Mouse (Mus musculus) thymus, adult 2 months (tissue): ENCODE measurements around the gene Capn15. TPM values are rescaled to one million over a fixed set of nuclear protein-coding genes. Genes with fewer than 3 reads are reported as not detected.

ENCODE experiments used
- DNase-seq: peaks from one replicate; pipeline ENCODE4 v3.0.0; 2021
- H3K27ac ChIP-seq: fragments of 200-500 bp; 2 replicates; pipeline ENCODE4 v1.5.1; 2012; ENCODE audit warnings: low read length, control low read depth; ENCODE audit not compliant: control insufficient read depth, insufficient read depth
- H3K27me3 ChIP-seq: fragments of 200-500 bp; 2 replicates; pipeline ENCODE4 v1.6.1; 2012; ENCODE audit warnings: mild to moderate bottlenecking, low read length, moderate library complexity, mixed read lengths; ENCODE audit not compliant: control insufficient read depth, insufficient read depth
- H3K36me3 ChIP-seq: fragments of 200-500 bp; 2 replicates; pipeline ENCODE4 v1.6.1; 2012; ENCODE audit warnings: mild to moderate bottlenecking, low read length, moderate library complexity; ENCODE audit not compliant: control insufficient read depth, insufficient read depth
- H3K4me1 ChIP-seq: fragments of 200-500 bp; replicated peaks from 2 replicates; pipeline ENCODE4 v1.6.1; 2012; ENCODE audit warnings: low read length; ENCODE audit not compliant: control insufficient read depth, insufficient read depth
- H3K4me3 ChIP-seq: fragments of 200-500 bp; 2 replicates; pipeline ENCODE4 v1.5.1; 2012; ENCODE audit warnings: mild to moderate bottlenecking, low read length, control low read depth, moderate library complexity; ENCODE audit not compliant: control insufficient read depth, insufficient read depth
- CTCF ChIP-seq: fragments of 200-500 bp; IDR thresholded peaks from 2 replicates; pipeline ENCODE4 v1.5.1; 2012; ENCODE audit warnings: mild to moderate bottlenecking, control low read depth, low read length, moderate library complexity, borderline replicate concordance; ENCODE audit not compliant: control insufficient read depth, poor library complexity, insufficient read depth; ENCODE audit errors: extremely low read depth
- POLR2A ChIP-seq: fragments of 200-500 bp; IDR thresholded peaks from 2 replicates; pipeline ENCODE4 v1.6.1; 2012; ENCODE audit warnings: mild to moderate bottlenecking, low read length, control low read depth, moderate library complexity; ENCODE audit not compliant: control insufficient read depth, poor library complexity, insufficient read depth; ENCODE audit errors: extremely low read depth
- WGBS: fragments of 180-500 bp; shearing (Covaris S2); methylation state at CpG from one replicate; pipeline ENCODE4 v1.1.7; 2018; 5-methylcytosine and 5-hydroxymethylcytosine counted together
- polyA plus RNA-seq: library from polyadenylated mRNA; depleted of rRNA; stranded (reverse); fragments of >200 nt; gene quantifications from 2 replicates; pipeline ENCODE4 v1.2.3, GENCODE M21; 2012

Capn15 gene
- polyA plus RNA-seq, 1 experiment = 80.7 TPM

- Histone ChIP-seq H3K36me3 (no peaks in the 10 kb centered on the region), H3K4me3 (no peak overlapping the region), H3K27ac (no peak overlapping the region), H3K27me3 (no peaks in the 10 kb centered on the region), H3K4me1 (peaks cover 11% of the 10 kb centered on the region)
- no peak for TF ChIP-seq CTCF
- no peak for DNase-seq
- 93% methylated on average over 3 of the region's 3 CpGs for WGBS
Observed at GRCm38 (mm10) chr17:25982913-25983312, 2.7 kb downstream of the Capn15 start.

DNA sequence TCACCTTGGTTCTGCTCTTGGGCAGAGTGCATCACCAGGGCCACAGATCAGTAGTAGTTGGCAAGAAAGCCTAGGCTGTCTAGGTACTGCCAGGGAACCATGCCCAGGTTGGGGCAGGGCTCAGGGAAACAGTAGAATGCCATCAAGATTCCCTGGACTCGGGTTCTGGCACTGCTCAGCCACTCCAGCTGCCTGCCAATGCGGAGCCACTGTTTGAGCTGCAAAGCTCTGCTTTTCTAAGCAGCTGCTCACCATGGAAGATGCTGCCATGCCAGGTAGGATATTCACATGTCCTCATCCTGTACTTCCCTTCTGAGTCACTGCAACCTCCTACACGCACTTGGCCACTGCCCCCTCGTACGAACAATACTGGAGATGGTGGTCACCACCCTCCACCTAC, 4.7 kb downstream of the Capn15 start:
- peaks cover 9% of the 10 kb centered on the region for H3K4me1 ChIP-seq
- no peaks in the 10 kb centered on the region for H3K27me3 ChIP-seq
- H3K27ac ChIP-seq = no peak overlapping the region
- 91% methylated on average over 5 of the region's 5 CpGs for WGBS
- H3K36me3 ChIP-seq = no peaks in the 10 kb centered on the region
- DNase-seq = no peak
- TF ChIP-seq POLR2A = no peak
- TF ChIP-seq CTCF = no peak
- no peak overlapping the region for H3K4me3 ChIP-seq

- TF ChIP-seq POLR2A = no peak
- TF ChIP-seq CTCF = no peak
- H3K36me3 ChIP-seq = no peaks in the 10 kb centered on the region
- DNase-seq = no peak
- no peaks in the 10 kb centered on the region for H3K27me3 ChIP-seq
- peaks cover 7% of the 10 kb centered on the region for H3K4me1 ChIP-seq
- no peak overlapping the region for H3K27ac ChIP-seq
- H3K4me3 ChIP-seq = no peak overlapping the region
- 88% methylated on average over 5 of the region's 5 CpGs for WGBS
Observed at GRCm38 (mm10) chr17:25979829-25980738, 5.5 kb downstream of the Capn15 start.

GRCm38 (mm10) chr17:25970954-25971707, 14.5 kb downstream of the Capn15 start:
- DNase-seq = no peak
- Histone ChIP-seq H3K36me3 (no peaks in the 10 kb centered on the region), H3K4me1 (no peaks in the 10 kb centered on the region), H3K27ac (no peak overlapping the region), H3K4me3 (no peak overlapping the region), H3K27me3 (no peaks in the 10 kb centered on the region)
- WGBS = 74% methylated on average over 4 of the region's 4 CpGs
- no peak for TF ChIP-seq POLR2A
- TF ChIP-seq CTCF = no peak

- H3K27me3 ChIP-seq = no peaks in the 10 kb centered on the region
- DNase-seq = no peak
- TF ChIP-seq CTCF = no peak
- no peak for TF ChIP-seq POLR2A
- WGBS = 93% methylated on average over 9 of the region's 9 CpGs
- no peak overlapping the region for H3K4me3 ChIP-seq
- no peaks in the 10 kb centered on the region for H3K4me1 ChIP-seq
- no peaks in the 10 kb centered on the region for H3K36me3 ChIP-seq
- H3K27ac ChIP-seq = no peak overlapping the region
Observed at GRCm38 (mm10) chr17:25970448-25970847, 15.1 kb downstream of the Capn15 start.

DNA sequence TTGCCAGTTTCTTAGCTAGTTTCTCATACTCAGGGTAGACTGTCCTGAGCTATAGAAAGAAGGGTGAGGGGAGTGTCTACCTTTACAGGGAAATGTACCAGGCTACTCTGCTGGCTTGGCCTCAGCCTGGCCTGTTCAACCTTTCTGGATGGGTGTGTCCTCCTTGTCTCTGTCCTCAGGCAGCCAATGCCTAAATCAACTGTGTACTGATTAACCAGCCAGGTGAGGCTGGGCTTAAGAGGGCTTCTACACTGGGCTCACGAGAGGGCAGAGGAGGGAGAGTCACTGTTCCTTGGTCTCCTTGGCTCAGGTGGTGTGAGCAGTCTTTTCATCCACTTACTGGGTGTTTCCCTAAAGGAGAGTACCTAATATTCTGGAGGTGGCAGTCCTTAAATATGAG, 17.4 kb downstream of the Capn15 start:
- Histone ChIP-seq H3K27ac (no peak overlapping the region), H3K4me1 (no peaks in the 10 kb centered on the region), H3K4me3 (no peak overlapping the region), H3K36me3 (no peaks in the 10 kb centered on the region), H3K27me3 (no peaks in the 10 kb centered on the region)
- TF ChIP-seq CTCF = no peak
- TF ChIP-seq POLR2A = no peak
- 92% methylated on average over 1 of the region's 1 CpGs for WGBS
- no peak for DNase-seq

GRCm38 (mm10) chr17:25967652-25968051, 17.9 kb downstream of the Capn15 start:
- no peaks in the 10 kb centered on the region for H3K27me3 ChIP-seq
- 83% methylated on average over 3 of the region's 3 CpGs for WGBS
- no peak overlapping the region for H3K27ac ChIP-seq
- no peak for DNase-seq
- no peak overlapping the region for H3K4me3 ChIP-seq
- no peaks in the 10 kb centered on the region for H3K36me3 ChIP-seq
- H3K4me1 ChIP-seq = no peaks in the 10 kb centered on the region
- no peak for TF ChIP-seq POLR2A
- TF ChIP-seq CTCF = no peak
